Mouse (Mus musculus): ENCODE results near the gene Cfc1.

GRCm38 (mm10) chr1:34560843-34561242, 25.4 kb downstream of the Cfc1 start, which contains the start of gene Prss40:
- TF ChIP-seq CTCF (IDR thresholded peaks at IDR 0.05) = no peak
- TF ChIP-seq EP300 (IDR thresholded peaks at IDR 0.05; ENCODE audit: insufficient read depth, low read depth, low read length) = no peak
